Mouse (Mus musculus) forebrain, embryonic 12.5 days (tissue): Measurements from ENCODE around the gene Zfp607b. TPM values are rescaled to one million over a fixed set of nuclear protein-coding genes. Genes with fewer than 3 reads are reported as not detected.

ENCODE experiments used
- polyA plus RNA-seq: library from polyadenylated mRNA; unstranded; fragments of >200 nt; fragmentation: Nextera tagmentation; extraction: Ambion mirVana; gene quantifications from 2 replicates; pipeline ENCODE4 v1.2.1, GENCODE M21; 2016

Gene Zfp607b
- polyA plus RNA-seq, 1 experiment from 2014 or later, result 10.1 TPM

Other genes starting within 250 kb of the Zfp607b start
- gene Sptbn4, start 241.7 kb upstream of the Zfp607b start, polyA plus RNA-seq, result 0.47 and 1.3 TPM in 2 replicates
- 18.1 and 22.2 TPM in 2 replicates for gene Blvrb, start 241.4 kb upstream of the Zfp607b start, polyA plus RNA-seq
- gene Sertad3, start 215.6 kb upstream of the Zfp607b start, polyA plus RNA-seq, result 20.0 and 21.9 TPM in 2 replicates
- 12.9 and 13.1 TPM in 2 replicates for gene Sertad1, start 202.4 kb upstream of the Zfp607b start, polyA plus RNA-seq
- gene Prx, start 190.0 kb upstream of the Zfp607b start, polyA plus RNA-seq, result 2.9 and 3.5 TPM in 2 replicates
- gene Hipk4, start 166.1 kb upstream of the Zfp607b start, polyA plus RNA-seq, result 0.26 and 0.57 TPM in 2 replicates
- 58.1 and 58.2 TPM in 2 replicates for gene Pld3, start 136.1 kb upstream of the Zfp607b start, polyA plus RNA-seq
- 38.7 and 39.6 TPM in 2 replicates for gene 2310022A10Rik, start 136.1 kb upstream of the Zfp607b start, polyA plus RNA-seq
- 81.2 and 84.6 TPM in 2 replicates for gene Akt2, start 97.8 kb upstream of the Zfp607b start, polyA plus RNA-seq
- gene Ttc9b, start 35.4 kb upstream of the Zfp607b start, polyA plus RNA-seq, result 21.4 and 24.8 TPM in 2 replicates
- 15.4 and 16.2 TPM in 2 replicates for gene Map3k10, start 14.7 kb upstream of the Zfp607b start, polyA plus RNA-seq
- 108 and 118 TPM in 2 replicates for gene Zfp60, start 42.0 kb downstream of the Zfp607b start, polyA plus RNA-seq
- 2.7 and 3.2 TPM in 2 replicates for gene Zfp626, start 117.9 kb downstream of the Zfp607b start, polyA plus RNA-seq
- 11.7 TPM in 2 replicates for gene Zfp59, start 149.3 kb downstream of the Zfp607b start, polyA plus RNA-seq
- 3.5 and 3.6 TPM in 2 replicates for gene Zfp607a, start 168.2 kb downstream of the Zfp607b start, polyA plus RNA-seq
- gene Zfp974, start 240.1 kb downstream of the Zfp607b start, polyA plus RNA-seq, result 15.4 and 15.9 TPM in 2 replicates